Mouse (Mus musculus): Measurements from ENCODE around the gene Fcgrt. TPM values are rescaled to one million over a fixed set of nuclear protein-coding genes. Genes with fewer than 3 reads are reported as not detected.

Fcgrt gene
- polyA plus RNA-seq, 1 experiment, result 67.2 TPM

DNA sequence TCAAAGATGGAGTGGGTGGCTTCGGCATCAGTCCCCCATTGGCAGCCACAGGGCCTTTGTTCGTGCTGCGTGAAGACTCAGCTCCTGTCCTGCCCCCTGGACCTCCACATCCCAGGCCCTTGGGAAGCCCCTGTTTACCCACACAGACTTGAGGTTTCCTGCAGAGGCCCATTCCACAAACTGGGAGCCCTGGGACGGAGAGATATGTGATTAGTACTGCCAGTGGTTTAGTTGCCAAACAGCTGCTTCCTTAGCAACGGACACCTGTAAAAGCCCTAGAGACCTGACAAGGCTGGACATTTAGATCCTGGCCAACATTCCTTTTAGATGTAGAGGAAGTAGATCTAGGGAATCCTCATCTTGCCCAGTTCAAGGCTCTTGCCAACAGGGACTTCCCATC lies 38.3 kb upstream of the Fcgrt start:
- Histone ChIP-seq H3K4me2 (ENCODE audit: low read depth) (no peak overlapping the region), H3ac (ENCODE audit: control insufficient read depth, insufficient read length) (no peak overlapping the region), H3K79me2 (ENCODE audit: control insufficient read depth, insufficient read depth) (no peaks in the 10 kb centered on the region), H3K27me3 (ENCODE audit: control insufficient read depth, insufficient read depth, insufficient read length) (no peaks in the 10 kb centered on the region), H3K36me3 (ENCODE audit: control insufficient read depth, insufficient read depth) (peaks cover 4% of the 10 kb centered on the region), H3K4me3 (no peak overlapping the region)
- no peak for TF ChIP-seq CEBPB (IDR thresholded peaks at IDR 0.05; ENCODE audit: insufficient read depth, poor library complexity, severe bottlenecking)
- no peak for TF ChIP-seq MAX (IDR thresholded peaks at IDR 0.05; ENCODE audit: low read depth)
- TF ChIP-seq REST (IDR thresholded peaks at IDR 0.05; ENCODE audit: insufficient read depth, insufficient read length), result no peak
- no peak for TF ChIP-seq SRF (IDR thresholded peaks at IDR 0.05; ENCODE audit: control insufficient read depth, insufficient read length, low read depth)

GRCm38 (mm10) chr7:45141319-45141718 lies 37.7 kb upstream of the Fcgrt start:
- Histone ChIP-seq H3K4me3 (no peak overlapping the region), H3K4me2 (ENCODE audit: low read depth) (no peak overlapping the region), H3K27me3 (ENCODE audit: control insufficient read depth, insufficient read depth, insufficient read length) (no peaks in the 10 kb centered on the region), H3K79me2 (ENCODE audit: control insufficient read depth, insufficient read depth) (no peaks in the 10 kb centered on the region), H3ac (ENCODE audit: control insufficient read depth, insufficient read length) (no peak overlapping the region), H3K36me3 (ENCODE audit: control insufficient read depth, insufficient read depth) (peaks cover 4% of the 10 kb centered on the region)
- TF ChIP-seq E2F4 (IDR thresholded peaks at IDR 0.05; ENCODE audit: insufficient read depth) (no peak), CEBPB (IDR thresholded peaks at IDR 0.05; ENCODE audit: insufficient read depth, poor library complexity, severe bottlenecking) (no peak), SRF (IDR thresholded peaks at IDR 0.05; ENCODE audit: control insufficient read depth, insufficient read length, low read depth) (no peak), MAX (IDR thresholded peaks at IDR 0.05; ENCODE audit: low read depth) (no peak), MYOG (IDR thresholded peaks at IDR 0.05; ENCODE audit: control insufficient read depth in 1 of 3, insufficient read depth in 1 of 3, insufficient read length in 2 of 3, low read depth in 2 of 3) (no peak), TCF3 (IDR thresholded peaks at IDR 0.05; ENCODE audit: insufficient read length, low read depth) (no peak), MYOD1 (IDR thresholded peaks at IDR 0.05; ENCODE audit: control insufficient read depth in 1 of 3, insufficient read length in 2 of 3, low read depth in 2 of 3) (no peak), POLR2AphosphoS2 (IDR thresholded peaks at IDR 0.05; ENCODE audit: insufficient read length, low read depth) (no peak), REST (IDR thresholded peaks at IDR 0.05; ENCODE audit: insufficient read depth, insufficient read length) (no peak), TCF12 (IDR thresholded peaks at IDR 0.05; ENCODE audit: insufficient read depth, poor library complexity, severe bottlenecking) (no peak), POLR2A (IDR thresholded peaks at IDR 0.05; ENCODE audit: insufficient read length, low read depth) (no peak)

DNA sequence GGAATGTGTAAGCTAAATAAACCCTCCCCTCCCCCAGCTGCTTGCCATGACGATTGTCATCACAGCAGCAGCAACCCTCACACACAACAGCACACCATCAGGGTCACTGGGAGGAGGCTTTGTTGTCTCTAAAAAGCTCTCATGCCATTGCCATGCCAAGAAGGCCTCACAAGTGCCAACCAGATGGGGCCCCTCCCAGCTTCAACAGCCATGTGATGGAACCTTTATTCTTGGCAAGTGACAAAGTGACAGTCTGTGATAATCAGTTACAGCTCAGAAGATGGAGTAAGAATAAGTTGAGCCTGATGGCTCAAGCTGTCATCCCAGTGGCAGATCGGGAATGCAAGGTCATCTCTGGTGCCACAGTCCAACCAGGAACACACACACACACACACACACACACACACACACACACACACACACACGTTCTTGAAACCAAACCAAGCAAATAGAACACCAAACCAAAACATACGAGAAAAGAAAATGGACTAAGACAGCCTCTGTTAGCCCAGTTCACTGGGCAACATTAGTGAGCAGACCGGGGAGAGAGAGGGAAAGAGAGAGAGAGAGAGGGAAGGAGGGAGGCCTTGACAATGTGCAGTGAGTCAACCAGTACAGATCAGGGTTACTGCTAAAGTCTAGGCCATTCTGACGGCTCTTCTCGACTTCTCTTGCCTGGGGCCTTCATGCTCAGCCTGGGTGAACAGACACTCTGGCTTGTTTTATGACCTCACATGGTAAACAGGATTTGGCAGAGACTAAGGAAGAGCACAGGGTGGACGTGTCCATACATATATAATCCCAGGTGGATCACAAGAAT lies 36.5 kb upstream of the Fcgrt start:
- peaks cover 4% of the 10 kb centered on the region for H3K36me3 ChIP-seq (ENCODE audit: control insufficient read depth, insufficient read depth)
- no peak overlapping the region for H3K4me3 ChIP-seq
- no peaks in the 10 kb centered on the region for H3K27me3 ChIP-seq (ENCODE audit: control insufficient read depth, insufficient read depth, insufficient read length)
- H3ac ChIP-seq (ENCODE audit: control insufficient read depth, insufficient read length), result no peak overlapping the region
- TF ChIP-seq MYOG (IDR thresholded peaks at IDR 0.05; ENCODE audit: control insufficient read depth in 1 of 3, insufficient read depth in 1 of 3, insufficient read length in 2 of 3, low read depth in 2 of 3) (no peak), TCF12 (IDR thresholded peaks at IDR 0.05; ENCODE audit: insufficient read depth, poor library complexity, severe bottlenecking) (no peak), MYOD1 (IDR thresholded peaks at IDR 0.05; ENCODE audit: control insufficient read depth in 1 of 3, insufficient read length in 2 of 3, low read depth in 2 of 3) (no peak), POLR2A (IDR thresholded peaks at IDR 0.05; ENCODE audit: insufficient read length, low read depth) (no peak), POLR2AphosphoS2 (IDR thresholded peaks at IDR 0.05; ENCODE audit: insufficient read length, low read depth) (no peak)
- no peaks in the 10 kb centered on the region for H3K79me2 ChIP-seq (ENCODE audit: control insufficient read depth, insufficient read depth)
- no peak overlapping the region for H3K4me2 ChIP-seq (ENCODE audit: low read depth)

DNA sequence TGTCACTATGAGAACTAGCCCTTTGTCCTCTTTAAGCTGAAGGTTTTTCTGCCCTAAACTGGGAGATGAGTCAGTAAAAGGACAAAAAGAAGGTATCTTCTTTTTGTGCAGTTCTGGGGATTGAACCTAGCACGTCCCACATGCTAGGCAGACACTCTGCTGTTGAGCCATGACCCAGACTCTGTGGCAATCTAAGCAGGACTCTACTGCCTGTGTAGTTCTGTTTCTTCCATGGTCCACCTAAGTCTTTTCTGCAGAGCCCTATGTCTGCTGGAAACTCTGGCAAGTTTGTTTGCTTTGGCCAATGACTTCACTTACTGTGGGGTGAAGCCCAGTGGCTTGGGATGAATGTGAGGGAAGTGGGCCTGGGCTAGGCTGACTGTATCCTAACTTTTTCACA lies 34.8 kb upstream of the Fcgrt start:
- H3ac ChIP-seq (ENCODE audit: control insufficient read depth, insufficient read length), result no peak overlapping the region
- no peaks in the 10 kb centered on the region for H3K36me3 ChIP-seq (ENCODE audit: control insufficient read depth, insufficient read depth)
- no peaks in the 10 kb centered on the region for H3K79me2 ChIP-seq (ENCODE audit: control insufficient read depth, insufficient read depth)
- no peak overlapping the region for H3K4me2 ChIP-seq (ENCODE audit: low read depth)
- no peak for TF ChIP-seq TCF12 (IDR thresholded peaks at IDR 0.05; ENCODE audit: insufficient read depth, poor library complexity, severe bottlenecking)
- no peak for TF ChIP-seq MYOG (IDR thresholded peaks at IDR 0.05; ENCODE audit: control insufficient read depth in 1 of 3, insufficient read depth in 1 of 3, insufficient read length in 2 of 3, low read depth in 2 of 3)
- no peak for TF ChIP-seq CEBPB (IDR thresholded peaks at IDR 0.05; ENCODE audit: insufficient read depth, poor library complexity, severe bottlenecking)
- no peak for TF ChIP-seq POLR2AphosphoS2 (IDR thresholded peaks at IDR 0.05; ENCODE audit: insufficient read length, low read depth)
- TF ChIP-seq USF1 (IDR thresholded peaks at IDR 0.05; ENCODE audit: low read depth), result no peak
- no peak for TF ChIP-seq SRF (IDR thresholded peaks at IDR 0.05; ENCODE audit: control insufficient read depth, insufficient read length, low read depth)
- no peak for TF ChIP-seq POLR2A (IDR thresholded peaks at IDR 0.05; ENCODE audit: insufficient read length, low read depth)
- no peak for TF ChIP-seq MAX (IDR thresholded peaks at IDR 0.05; ENCODE audit: low read depth)
- no peak for TF ChIP-seq REST (IDR thresholded peaks at IDR 0.05; ENCODE audit: insufficient read depth, insufficient read length)
- TF ChIP-seq TCF3 (IDR thresholded peaks at IDR 0.05; ENCODE audit: insufficient read length, low read depth), result no peak
- no peak for TF ChIP-seq E2F4 (IDR thresholded peaks at IDR 0.05; ENCODE audit: insufficient read depth)
- no peak for TF ChIP-seq MYOD1 (IDR thresholded peaks at IDR 0.05; ENCODE audit: control insufficient read depth in 1 of 3, insufficient read length in 2 of 3, low read depth in 2 of 3)
- H3K4me3 ChIP-seq, result no peak overlapping the region
- no peaks in the 10 kb centered on the region for H3K27me3 ChIP-seq (ENCODE audit: control insufficient read depth, insufficient read depth, insufficient read length)
